Mouse (Mus musculus) megakaryocyte-erythroid progenitor cell, adult 5 weeks (primary cell): Measurements from ENCODE around the gene Syne4. TPM values are rescaled to one million over a fixed set of nuclear protein-coding genes. Genes with fewer than 3 reads are reported as not detected.

Source experiments
- polyA plus RNA-seq: library from polyadenylated mRNA; stranded (reverse); fragments of >175 nt; gene quantifications from 2 replicates; pipeline ENCODE4 v1.2.3, GENCODE M21; 2012

Syne4 gene
- polyA plus RNA-seq = 1.6 and 2.0 TPM in 2 replicates

GRCm38 (mm10) chr7:30314721-30315155 lies at the start of gene Syne4:
Gene Syne4 (plus strand): TSS chr7:30314807.

GRCm38 (mm10) chr7:30279951-30280669 lies 34.5 kb upstream of the Syne4 start, which contains the start of the genes Thap8 and Wdr62:
Gene Thap8 (plus strand): TSS chr7:30280094.
Gene Wdr62 (minus strand): TSS chr7:30280419.

GRCm38 (mm10) chr7:30291215-30292131 lies 23.1 kb upstream of the Syne4 start, which contains the start of gene Clip3:
Gene Clip3 (plus strand): TSS chr7:30291728.

GRCm38 (mm10) chr7:30308076-30309005 lies 6.3 kb upstream of the Syne4 start, which contains the start of gene Alkbh6:
Gene Alkbh6 (plus strand): TSS chr7:30308717.

GRCm38 (mm10) chr7:30321539-30322284 lies 7.1 kb downstream of the Syne4 start, which contains the start of gene E130208F15Rik:
Gene E130208F15Rik (plus strand): TSS chr7:30321740.

GRCm38 (mm10) chr7:30323795-30324194 lies 9.2 kb downstream of the Syne4 start, which contains the start of gene Sdhaf1:
Gene Sdhaf1 (minus strand): TSS chr7:30323895.

GRCm38 (mm10) chr7:30362652-30363343 lies 48.2 kb downstream of the Syne4 start, which contains the start of gene Lrfn3:
Gene Lrfn3 (minus strand): TSS chr7:30362772.

Other genes with a start within 250 kb of the Syne4 start
- gene Zfp82, start 241.9 kb upstream of the Syne4 start, polyA plus RNA-seq = 0.11 and 0.21 TPM in 2 replicates
- gene Gm26920, start 224.4 kb upstream of the Syne4 start, polyA plus RNA-seq = not detected in 2 replicates
- 2.1 and 2.5 TPM in 2 replicates for gene Zfp566, start 224.3 kb upstream of the Syne4 start, polyA plus RNA-seq
- 0.36 and 0.46 TPM in 2 replicates for gene Zfp260, start 220.0 kb upstream of the Syne4 start, polyA plus RNA-seq
- gene Zfp382, start 192.9 kb upstream of the Syne4 start, polyA plus RNA-seq = 6.9 and 11.1 TPM in 2 replicates
- gene Zfp146, start 145.1 kb upstream of the Syne4 start, polyA plus RNA-seq = 11.1 and 15.2 TPM in 2 replicates
- 1.2 and 1.7 TPM in 2 replicates for gene Cox7a1, start 130.7 kb upstream of the Syne4 start, polyA plus RNA-seq
- gene Capns1, start 116.0 kb upstream of the Syne4 start, polyA plus RNA-seq = 138 TPM in 2 replicates
- 66.8 and 89.4 TPM in 2 replicates for gene Polr2i, start 82.9 kb upstream of the Syne4 start, polyA plus RNA-seq
- 42.3 and 54.7 TPM in 2 replicates for gene Tbcb, start 82.5 kb upstream of the Syne4 start, polyA plus RNA-seq
- gene Ovol3, start 79.1 kb upstream of the Syne4 start, polyA plus RNA-seq = 0.10 TPM in 2 replicates
- 0.30 and 0.38 TPM in 2 replicates for gene Thap8, start 34.7 kb upstream of the Syne4 start, polyA plus RNA-seq
- gene Wdr62, start 34.4 kb upstream of the Syne4 start, polyA plus RNA-seq = 62.9 and 71.0 TPM in 2 replicates
- gene Clip3, start 23.1 kb upstream of the Syne4 start, polyA plus RNA-seq = 0.36 and 0.95 TPM in 2 replicates
- gene Alkbh6, start 6.1 kb upstream of the Syne4 start, polyA plus RNA-seq = 63.3 and 74.5 TPM in 2 replicates
- gene E130208F15Rik, start 6.9 kb downstream of the Syne4 start, polyA plus RNA-seq = 0.48 and 0.54 TPM in 2 replicates
- gene Sdhaf1, start 9.1 kb downstream of the Syne4 start, polyA plus RNA-seq = 8.0 and 10.3 TPM in 2 replicates
- gene Lrfn3, start 48.0 kb downstream of the Syne4 start, polyA plus RNA-seq = 0.11 TPM in 1 of 2 replicates, not detected in the other
- gene Tyrobp, start 99.0 kb downstream of the Syne4 start, polyA plus RNA-seq = 186 and 336 TPM in 2 replicates
- 6.4 and 7.2 TPM in 2 replicates for gene Hcst, start 105.0 kb downstream of the Syne4 start, polyA plus RNA-seq
- 103 and 112 TPM in 2 replicates for gene Nfkbid, start 106.9 kb downstream of the Syne4 start, polyA plus RNA-seq
- gene Aplp1, start 130.7 kb downstream of the Syne4 start, polyA plus RNA-seq = 0.08 and 0.15 TPM in 2 replicates
- 0.05 and 0.13 TPM in 2 replicates for gene Kirrel2, start 142.9 kb downstream of the Syne4 start, polyA plus RNA-seq
- gene Nphs1, start 143.5 kb downstream of the Syne4 start, polyA plus RNA-seq = not detected in 2 replicates
- gene Prodh2, start 178.8 kb downstream of the Syne4 start, polyA plus RNA-seq = not detected in 2 replicates
- gene Arhgap33, start 220.3 kb downstream of the Syne4 start, polyA plus RNA-seq = 74.2 and 104 TPM in 2 replicates
- gene Hspb6, start 237.4 kb downstream of the Syne4 start, polyA plus RNA-seq = 6.5 and 7.0 TPM in 2 replicates
- gene Proser3, start 237.5 kb downstream of the Syne4 start, polyA plus RNA-seq = 20.5 and 24.2 TPM in 2 replicates
- 64.1 and 77.3 TPM in 2 replicates for gene Lin37, start 245.0 kb downstream of the Syne4 start, polyA plus RNA-seq
- 86.2 and 92.8 TPM in 2 replicates for gene U2af1l4, start 248.5 kb downstream of the Syne4 start, polyA plus RNA-seq
- 3.0 and 6.0 TPM in 2 replicates for gene Gm49396, start 248.5 kb downstream of the Syne4 start, polyA plus RNA-seq
- gene Psenen, start 248.8 kb downstream of the Syne4 start, polyA plus RNA-seq = 48.5 and 51.9 TPM in 2 replicates